Mouse (Mus musculus): ENCODE results near the gene Ppil4.

DNA sequence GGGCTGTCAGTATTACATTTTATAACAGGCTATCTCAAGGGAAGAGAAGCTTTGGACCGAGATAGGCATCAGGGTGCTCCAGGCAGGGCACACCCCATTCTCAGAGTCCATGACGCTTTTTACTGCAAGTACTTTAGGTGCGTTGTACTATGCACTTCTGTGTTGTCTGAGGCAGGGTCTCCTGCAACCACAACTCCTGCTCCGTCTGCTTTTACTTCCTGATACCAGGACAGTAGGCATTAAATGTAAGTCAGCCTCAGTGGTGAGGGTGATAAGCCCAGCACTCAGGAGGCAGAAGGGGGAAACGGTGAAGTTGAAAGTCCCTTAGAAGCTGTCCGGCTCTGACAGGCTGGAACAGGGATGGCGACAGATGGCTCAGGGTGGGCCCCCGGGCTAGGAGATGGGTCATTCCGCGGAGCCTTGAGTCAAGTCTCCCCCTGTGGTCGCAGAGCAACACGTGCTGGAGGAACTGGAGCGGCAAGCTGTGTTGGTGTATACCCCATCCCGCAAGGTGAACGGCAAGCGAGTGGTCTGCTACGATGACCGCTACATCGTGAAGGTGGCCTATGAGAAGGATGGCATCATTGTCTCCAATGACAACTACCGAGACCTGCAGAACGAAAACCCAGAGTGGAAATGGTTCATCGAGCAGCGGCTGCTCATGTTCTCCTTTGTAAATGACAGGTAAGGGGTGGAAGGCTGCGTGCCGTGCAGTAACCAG lies 69.4 kb downstream of the Ppil4 start:
- TF ChIP-seq POLR2A (IDR thresholded peaks at IDR 0.05; ENCODE audit: control insufficient read depth, low read depth, low read length) = no peak
- no peak for TF ChIP-seq CTCF (IDR thresholded peaks at IDR 0.05; ENCODE audit: control insufficient read depth, insufficient read depth, insufficient replicate concordance, low read depth, low read length)
